Mouse (Mus musculus) testis, adult 2 months (tissue): ENCODE results near the gene Izumo1.

Source experiments
- CTCF ChIP-seq: fragments of 200-500 bp; IDR thresholded peaks from 2 replicates; pipeline ENCODE4 v1.5.1; 2012; ENCODE audit warnings: low read depth, mild to moderate bottlenecking, inconsistent platforms, low read length, moderate library complexity; ENCODE audit not compliant: control insufficient read depth, insufficient read depth, insufficient replicate concordance
- POLR2A ChIP-seq: fragments of 200-500 bp; IDR thresholded peaks from 2 replicates; pipeline ENCODE4 v1.6.1; 2012; ENCODE audit warnings: low read depth, mild to moderate bottlenecking, inconsistent platforms, low read length, moderate library complexity; ENCODE audit not compliant: control insufficient read depth

- TF ChIP-seq CTCF (no peak), POLR2A (no peak)
These were observed 18.8 kb downstream of the Izumo1 start for GRCm38 (mm10) chr7:45640191-45640957.
